Mouse (Mus musculus): ENCODE results near the gene Gm10563. TPM values are rescaled to one million over a fixed set of nuclear protein-coding genes. Genes with fewer than 3 reads are reported as not detected.

Gene Gm10563
- total RNA-seq, 2 experiments from 2014 or later, result not detected

Other genes starting within 250 kb of the Gm10563 start
- not detected for gene Gabrd, start 247.3 kb downstream of the Gm10563 start, total RNA-seq (2021)
- gene Cfap74, start 236.2 kb downstream of the Gm10563 start, total RNA-seq (2021), result under 1 TPM in 1 of 2 experiments, not detected in 1; 0.31 TPM
- 1 to 10 TPM; 4.8 to 6.4 TPM for gene Tmem52, start 176.3 kb downstream of the Gm10563 start, total RNA-seq (2021)
- gene Gnb1, start 154.0 kb downstream of the Gm10563 start, total RNA-seq (2021), result 100 to 1,000 TPM; 144 to 197 TPM
- 10 to 100 TPM; 30.6 to 32.5 TPM for gene Nadk, start 83.0 kb downstream of the Gm10563 start, total RNA-seq (2021)
- 1 to 10 TPM; 9.0 TPM for gene Slc35e2, start 44.0 kb downstream of the Gm10563 start, total RNA-seq (2021)
- gene Cdk11b, start 20.6 kb downstream of the Gm10563 start, total RNA-seq (2021), result 10 to 100 TPM; 26.4 to 26.7 TPM
- 1 to 10 TPM; 7.0 to 7.2 TPM for gene Mmp23, start 8.0 kb upstream of the Gm10563 start, total RNA-seq (2021)
- gene Mib2, start 23.8 kb upstream of the Gm10563 start, total RNA-seq (2021), result 10 to 100 TPM; 24.1 to 24.7 TPM
- 1 to 10 TPM; 1.1 to 1.8 TPM for gene Fndc10, start 48.9 kb upstream of the Gm10563 start, total RNA-seq (2021)
- 10 to 100 TPM; 42.9 to 50.7 TPM for gene Ssu72, start 59.4 kb upstream of the Gm10563 start, total RNA-seq (2021)
- gene Tmem240, start 89.4 kb upstream of the Gm10563 start, total RNA-seq (2021), result under 1 TPM; 0.25 to 0.39 TPM
- 10 to 100 TPM; 44.6 to 44.8 TPM for gene Atad3a, start 115.7 kb upstream of the Gm10563 start, total RNA-seq (2021)
- 10 to 100 TPM in 1 of 2 experiments, 1 to 10 TPM in 1; 7.1 to 14.6 TPM for gene Vwa1, start 129.3 kb upstream of the Gm10563 start, total RNA-seq (2021)
- under 1 TPM; 0.42 to 0.85 TPM for gene Tmem88b, start 140.5 kb upstream of the Gm10563 start, total RNA-seq (2021)
- gene Ankrd65, start 145.0 kb upstream of the Gm10563 start, total RNA-seq (2021), result not detected
- gene Mrpl20, start 157.5 kb upstream of the Gm10563 start, total RNA-seq (2021), result 10 to 100 TPM; 76.7 to 79.8 TPM
- gene Ccnl2, start 167.1 kb upstream of the Gm10563 start, total RNA-seq (2021), result 10 to 100 TPM; 17.9 to 25.7 TPM
- gene Aurkaip1, start 185.9 kb upstream of the Gm10563 start, total RNA-seq (2021), result 100 to 1,000 TPM; 106 to 108 TPM
- 10 to 100 TPM; 22.0 to 26.6 TPM for gene Mxra8, start 194.3 kb upstream of the Gm10563 start, total RNA-seq (2021)
- gene Dvl1, start 202.0 kb upstream of the Gm10563 start, total RNA-seq (2021), result 10 to 100 TPM; 45.0 to 51.5 TPM
- gene Tas1r3, start 218.0 kb upstream of the Gm10563 start, total RNA-seq (2021), result under 1 TPM; 0.22 to 0.23 TPM
- gene Cptp, start 224.0 kb upstream of the Gm10563 start, total RNA-seq (2021), result 1 to 10 TPM; 6.2 to 8.0 TPM
- 10 to 100 TPM; 14.7 to 14.9 TPM for gene Ints11, start 224.1 kb upstream of the Gm10563 start, total RNA-seq (2021)
- 10 to 100 TPM; 10.4 to 12.8 TPM for gene Pusl1, start 246.4 kb upstream of the Gm10563 start, total RNA-seq (2021)
- 1 to 10 TPM; 8.6 to 8.8 TPM for gene Acap3, start 246.4 kb upstream of the Gm10563 start, total RNA-seq (2021)

All from heart, adult 18-20 months (tissue).